Mouse (Mus musculus): ENCODE data around the gene Jtb.

The Jtb gene

GRCm38 (mm10) chr3:90264687-90265033 lies 33.3 kb downstream of the Jtb start:
- DNase-seq, result no peak

GRCm38 (mm10) chr3:90265034-90265931 lies 33.9 kb downstream of the Jtb start, which contains the start of gene Dennd4b:
Gene Dennd4b (plus strand): TSS chr3:90265185.
- DNase-seq, result peak; percentile 92 to 93

GRCm38 (mm10) chr3:90265932-90266741 lies 34.7 kb downstream of the Jtb start:
- peak; percentile 35 to 42 for DNase-seq

GRCm38 (mm10) chr3:90266901-90267775 lies 35.7 kb downstream of the Jtb start:
- no peak for DNase-seq

GRCm38 (mm10) chr3:90268190-90268589 lies 36.8 kb downstream of the Jtb start:
- no peak for DNase-seq

GRCm38 (mm10) chr3:90268971-90269370 lies 37.6 kb downstream of the Jtb start:
- DNase-seq, result no peak

- DNase-seq, result no peak
Measured at GRCm38 (mm10) chr3:90270784-90271183, 39.4 kb downstream of the Jtb start.

GRCm38 (mm10) chr3:90272170-90272569 lies 40.8 kb downstream of the Jtb start:
- DNase-seq, result no peak

- DNase-seq, result no peak
Measured at GRCm38 (mm10) chr3:90273855-90274254, 42.5 kb downstream of the Jtb start.

- no peak for DNase-seq
Measured at GRCm38 (mm10) chr3:90275286-90275685, 43.9 kb downstream of the Jtb start.

- DNase-seq, result no peak
Measured at GRCm38 (mm10) chr3:90276858-90277257, 45.5 kb downstream of the Jtb start.

GRCm38 (mm10) chr3:90277793-90278192 lies 46.4 kb downstream of the Jtb start:
- DNase-seq, result no peak

- DNase-seq, result no peak
Measured at GRCm38 (mm10) chr3:90278211-90278610, 46.8 kb downstream of the Jtb start.

GRCm38 (mm10) chr3:90279216-90279615 lies 47.8 kb downstream of the Jtb start:
- no peak for DNase-seq

- peak; percentile 39 to 62 for DNase-seq
Measured at GRCm38 (mm10) chr3:90279743-90280142, 48.3 kb downstream of the Jtb start.

- no peak for DNase-seq
Measured at GRCm38 (mm10) chr3:90280708-90281107, 49.3 kb downstream of the Jtb start.

- no peak for DNase-seq
Measured at GRCm38 (mm10) chr3:90284150-90284549, 52.8 kb downstream of the Jtb start.

Data from lung, adult 18-20 months (tissue).